Mouse (Mus musculus) naive thymus-derived CD4-positive, alpha-beta T cell, adult 2 months (primary cell): ENCODE data around the gene Hnrnpr.

ENCODE experiments used
- DNase-seq: peaks from one replicate; pipeline ENCODE4 v3.0.0-alpha.2; 2011; ENCODE audit warnings: low read depth

Hnrnpr gene

GRCm38 (mm10) chr4:136310229-136311041, at the start of gene Hnrnpr:
Gene Hnrnpr, plus strand, starts transcription at chr4:136310942.
- peak; percentile 100 for DNase-seq

- no peak for DNase-seq
Measured at GRCm38 (mm10) chr4:136261912-136262311, 48.8 kb upstream of the Hnrnpr start.

- DNase-seq: no peak
Measured at GRCm38 (mm10) chr4:136263555-136263954, 47.2 kb upstream of the Hnrnpr start.

GRCm38 (mm10) chr4:136266716-136267343, 43.9 kb upstream of the Hnrnpr start:
- DNase-seq: peak; percentile 76

GRCm38 (mm10) chr4:136268912-136269311, 41.8 kb upstream of the Hnrnpr start:
- peak; percentile 24 for DNase-seq

GRCm38 (mm10) chr4:136270648-136271047, 40.1 kb upstream of the Hnrnpr start:
- no peak for DNase-seq

GRCm38 (mm10) chr4:136281097-136281496, 29.6 kb upstream of the Hnrnpr start:
- no peak for DNase-seq

- no peak for DNase-seq
Measured at GRCm38 (mm10) chr4:136281611-136282010, 29.1 kb upstream of the Hnrnpr start.

GRCm38 (mm10) chr4:136282621-136283480, 27.9 kb upstream of the Hnrnpr start:
- no peak for DNase-seq

- no peak for DNase-seq
Measured at GRCm38 (mm10) chr4:136283783-136284182, 27.0 kb upstream of the Hnrnpr start.

GRCm38 (mm10) chr4:136284455-136284854, 26.3 kb upstream of the Hnrnpr start, which contains the start of gene Zfp46:
Gene Zfp46, plus strand, starts transcription at chr4:136284683.
- no peak for DNase-seq

- DNase-seq: no peak
Measured at GRCm38 (mm10) chr4:136284891-136285290, 25.9 kb upstream of the Hnrnpr start.

GRCm38 (mm10) chr4:136285348-136285810, 25.4 kb upstream of the Hnrnpr start:
- DNase-seq: peak; percentile 91

GRCm38 (mm10) chr4:136285811-136286371, 24.9 kb upstream of the Hnrnpr start:
- peak; percentile 97 for DNase-seq

- DNase-seq: no peak
Measured at GRCm38 (mm10) chr4:136289918-136290780, 20.6 kb upstream of the Hnrnpr start.

GRCm38 (mm10) chr4:136290781-136291595, 19.8 kb upstream of the Hnrnpr start:
- no peak for DNase-seq

GRCm38 (mm10) chr4:136291692-136292091, 19.1 kb upstream of the Hnrnpr start:
- DNase-seq: no peak

GRCm38 (mm10) chr4:136295941-136296340, 14.8 kb upstream of the Hnrnpr start:
- no peak for DNase-seq

GRCm38 (mm10) chr4:136302462-136302861, 8.3 kb upstream of the Hnrnpr start:
- no peak for DNase-seq

GRCm38 (mm10) chr4:136304181-136304580, 6.6 kb upstream of the Hnrnpr start:
- no peak for DNase-seq
